27 mouse cellular contexts compared by ENCODE assay signal in the genomic region with DNA sequence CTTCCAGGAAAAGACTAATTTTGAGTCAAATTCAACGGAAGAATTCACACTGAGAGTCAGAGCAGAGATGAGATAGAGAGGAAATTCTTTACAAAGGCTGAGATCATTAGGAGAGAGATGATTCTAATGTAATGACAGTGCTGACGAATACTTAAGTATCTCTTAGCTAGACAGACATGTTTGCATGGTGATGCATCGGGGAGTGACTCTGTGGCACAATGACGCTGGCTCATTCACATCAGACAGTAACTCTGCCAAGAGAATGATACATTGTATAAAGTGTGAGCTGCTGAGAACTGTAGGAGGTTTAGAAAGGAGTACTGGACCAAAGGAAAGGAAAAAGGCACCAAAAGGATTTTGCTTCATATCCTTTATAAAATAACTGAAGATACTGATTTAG. TPM values are rescaled to one million over a fixed set of nuclear protein-coding genes. Genes with fewer than 3 reads are reported as not detected.
DNase-seq lines count a peak whose midpoint lies in the region; ATAC-seq and TF ChIP-seq lines count a peak whose summit lies in the region.
"Had no signal": no experiment of that assay in that cellular context is flagged by ENCODE, and none has a peak within 500 bp of the region (broad histone marks: within the 10 kb centered on the region; RNA-seq: fewer than 3 reads in every experiment).

No protein-coding gene starts in this region.

- peak; percentile 8 for DNase-seq in forebrain, postnatal 0 days
- DNase-seq in forebrain, embryonic 10.5 days (ENCODE audit: extremely low spot score, low spot score) = no peak
- DNase-seq in Patski (ENCODE audit: low read depth, low spot score) = no peak
- DNase-seq in retina, postnatal 1 day = no peak
- no peak for DNase-seq in right cerebral cortex, postnatal 4 days
- DNase-seq: adrenal gland, postnatal 10 days; cerebellum, adult 11-12 months; cerebellum, adult 9-10 months; cerebellum, postnatal 14 days; gastrocnemius, postnatal 10 days; gastrocnemius, postnatal 36 days; heart, adult 11 months; kidney, adult 2 months had no signal

- WGBS in forebrain, postnatal 0 days = 57% methylated on average over 4 of the region's 4 CpGs
- 92% methylated on average over 4 of the region's 4 CpGs for WGBS in forebrain, embryonic 10.5 days
- 79% methylated on average over 4 of the region's 4 CpGs for WGBS in kidney, embryonic 14.5 days

- POLR2A ChIA-PET in Patski (lab: Charles Lee) = no interaction called here

- H3K4me1 ChIP-seq in forebrain, postnatal 0 days (ENCODE audit: insufficient read depth) = no peaks in the 10 kb centered on the region
- no peaks in the 10 kb centered on the region for H3K4me1 ChIP-seq in forebrain, embryonic 10.5 days
- no peaks in the 10 kb centered on the region for H3K4me1 ChIP-seq in kidney, embryonic 14.5 days (ENCODE audit: control insufficient read depth, insufficient read depth, low read length)
- H3K4me1 ChIP-seq: embryonic facial prominence, embryonic 12.5 days; embryonic facial prominence, embryonic 15.5 days; forebrain, embryonic 13.5 days; hindbrain, embryonic 12.5 days; hindbrain, embryonic 15.5 days had no signal

- no peak for TF ChIP-seq CTCF in forebrain, postnatal 0 days (IDR thresholded peaks at IDR 0.05; ENCODE audit: low read depth)
- TF ChIP-seq CTCF in C2C12 (IDR thresholded peaks at IDR 0.05; ENCODE audit: control insufficient read depth, insufficient read depth, insufficient read length) (no peak), Patski (IDR thresholded peaks at IDR 0.05) (no peak)

- no peaks in the 10 kb centered on the region for H3K27me3 ChIP-seq in forebrain, postnatal 0 days (ENCODE audit: insufficient read depth, low read length)
- no peaks in the 10 kb centered on the region for H3K27me3 ChIP-seq in forebrain, embryonic 10.5 days (ENCODE audit: poor library complexity, severe bottlenecking)
- H3K27me3 ChIP-seq in C2C12 (ENCODE audit: control insufficient read depth, insufficient read depth, insufficient read length) (no peaks in the 10 kb centered on the region), Patski (no peaks in the 10 kb centered on the region), myocyte (ENCODE audit: control insufficient read depth, insufficient read depth, insufficient read length) (no peaks in the 10 kb centered on the region)
- no peaks in the 10 kb centered on the region for H3K27me3 ChIP-seq in kidney, embryonic 14.5 days (ENCODE audit: control insufficient read depth, insufficient read depth, low read length)
- H3K27me3 ChIP-seq: embryonic facial prominence, embryonic 12.5 days; embryonic facial prominence, embryonic 15.5 days; forebrain, embryonic 13.5 days; hindbrain, embryonic 12.5 days; hindbrain, embryonic 15.5 days had no signal

- H3K79me2 ChIP-seq in C2C12 (ENCODE audit: control insufficient read depth, insufficient read depth) (no peaks in the 10 kb centered on the region), myocyte (ENCODE audit: control insufficient read depth, insufficient read depth) (no peaks in the 10 kb centered on the region)

- CTCF ChIA-PET in Patski (lab: Charles Lee) = interaction anchor here (0.8 kb wide), 1 partner anchor 8 kb away, joined by 3 read pairs; no protein-coding TSS in a partner anchor

- no peak overlapping the region for H3K9ac ChIP-seq in forebrain, postnatal 0 days
- H3K9ac ChIP-seq in kidney, embryonic 14.5 days (ENCODE audit: low read depth, low read length) = no peak overlapping the region
- H3K9ac ChIP-seq: embryonic facial prominence, embryonic 12.5 days; embryonic facial prominence, embryonic 15.5 days; forebrain, embryonic 13.5 days; hindbrain, embryonic 12.5 days; hindbrain, embryonic 15.5 days had no signal

- H3K27ac ChIP-seq in forebrain, postnatal 0 days (ENCODE audit: low read depth, low read length) = no peak overlapping the region
- no peak overlapping the region for H3K27ac ChIP-seq in forebrain, embryonic 10.5 days
- no peak overlapping the region for H3K27ac ChIP-seq in kidney, embryonic 14.5 days (ENCODE audit: low read depth, low read length)
- H3K27ac ChIP-seq: embryonic facial prominence, embryonic 12.5 days; embryonic facial prominence, embryonic 15.5 days; forebrain, embryonic 13.5 days; hindbrain, embryonic 12.5 days; hindbrain, embryonic 15.5 days had no signal

- H3ac ChIP-seq in C2C12 (ENCODE audit: control insufficient read depth, insufficient read length, low read depth) (no peak overlapping the region), myocyte (ENCODE audit: control insufficient read depth, insufficient read length) (no peak overlapping the region)

- no peaks in the 10 kb centered on the region for H3K79me3 ChIP-seq in C2C12 (ENCODE audit: low read depth)

- no peak overlapping the region for H3K4me2 ChIP-seq in forebrain, postnatal 0 days (ENCODE audit: low read depth)
- peak overlapping the region; percentile 71 for H3K4me2 ChIP-seq in myocyte (ENCODE audit: low read depth)
- no peak overlapping the region for H3K4me2 ChIP-seq in kidney, embryonic 14.5 days (replicated peaks; ENCODE audit: low read depth, low read length)
- H3K4me2 ChIP-seq: embryonic facial prominence, embryonic 12.5 days; embryonic facial prominence, embryonic 15.5 days; forebrain, embryonic 13.5 days; heart, embryonic 11.5 days; hindbrain, embryonic 12.5 days; hindbrain, embryonic 15.5 days had no signal

- H3K36me3 ChIP-seq in forebrain, postnatal 0 days (ENCODE audit: insufficient read depth) = no peaks in the 10 kb centered on the region
- no peaks in the 10 kb centered on the region for H3K36me3 ChIP-seq in forebrain, embryonic 10.5 days (replicated peaks)
- H3K36me3 ChIP-seq in C2C12 (ENCODE audit: control insufficient read depth, insufficient read depth) (no peaks in the 10 kb centered on the region), myocyte (ENCODE audit: control insufficient read depth, insufficient read depth) (no peaks in the 10 kb centered on the region)
- H3K36me3 ChIP-seq in kidney, embryonic 14.5 days (ENCODE audit: control insufficient read depth, insufficient read depth, low read length) = no peaks in the 10 kb centered on the region
- H3K36me3 ChIP-seq: embryonic facial prominence, embryonic 12.5 days; embryonic facial prominence, embryonic 15.5 days; G1E; hindbrain, embryonic 12.5 days; hindbrain, embryonic 15.5 days had no signal

- H3K9me3 ChIP-seq in forebrain, postnatal 0 days (ENCODE audit: low read length) = no peaks in the 10 kb centered on the region
- H3K9me3 ChIP-seq in forebrain, embryonic 10.5 days = no peaks in the 10 kb centered on the region
- no peaks in the 10 kb centered on the region for H3K9me3 ChIP-seq in kidney, embryonic 14.5 days (ENCODE audit: control insufficient read depth, low read length)
- H3K9me3 ChIP-seq: embryonic facial prominence, embryonic 12.5 days; embryonic facial prominence, embryonic 15.5 days; forebrain, embryonic 13.5 days; G1E; hindbrain, embryonic 12.5 days; hindbrain, embryonic 15.5 days had no signal

- no peak for TF ChIP-seq POLR2A in myocyte (IDR thresholded peaks at IDR 0.05; ENCODE audit: insufficient read length, low read depth)

- peak; percentile 40; the same call in 1 of the 2 replicates for ATAC-seq in forebrain, postnatal 0 days
- peak; percentile 17 for ATAC-seq in Patski
- ATAC-seq in kidney, embryonic 14.5 days (ENCODE audit: low FRiP score, low TSS enrichment) = no peak
- ATAC-seq: activated CD4-positive, CD25-positive, alpha-beta regulatory T cell, adult 4 months; forebrain, embryonic 13.5 days; forebrain, embryonic 16.5 days had no signal

- H3K4me3 ChIP-seq in forebrain, postnatal 0 days (ENCODE audit: low read depth, low read length) = no peak overlapping the region
- H3K4me3 ChIP-seq in forebrain, embryonic 10.5 days = no peak overlapping the region
- H3K4me3 ChIP-seq in C2C12 (ENCODE audit: insufficient read depth, poor library complexity, severe bottlenecking) = no peak overlapping the region
- no peak overlapping the region for H3K4me3 ChIP-seq in myocyte
- no peak overlapping the region for H3K4me3 ChIP-seq in kidney, embryonic 14.5 days (ENCODE audit: low read length)
- H3K4me3 ChIP-seq: embryonic facial prominence, embryonic 12.5 days; embryonic facial prominence, embryonic 15.5 days; forebrain, embryonic 13.5 days; hindbrain, embryonic 12.5 days; hindbrain, embryonic 15.5 days had no signal

- in situ Hi-C loops in Patski (cut with MboI; ENCODE audit: low pct_unique_long_range_greater_than_20kb) = no loop called here

TF ChIP-seq in C2C12, 6 proteins besides CTCF, POLR2A, EP300 and RAD21:
- TF ChIP-seq MYOG (IDR thresholded peaks at IDR 0.05; ENCODE audit: control insufficient read depth, extremely low read depth, insufficient read length) (no peak), USF1 (IDR thresholded peaks at IDR 0.05; ENCODE audit: low read depth) (no peak), CEBPB (IDR thresholded peaks at IDR 0.05; ENCODE audit: low read depth) (no peak), MYOD1 (IDR thresholded peaks at IDR 0.05; ENCODE audit: control insufficient read depth, insufficient read length, low read depth) (no peak), MAX (IDR thresholded peaks at IDR 0.05) (peak; percentile 44), FOSL1 (IDR thresholded peaks at IDR 0.05; ENCODE audit: insufficient read depth, low read length, poor library complexity, severe bottlenecking) (peak; percentile 45)

TF ChIP-seq in myocyte, 11 proteins besides CTCF, POLR2A, EP300 and RAD21:
- TF ChIP-seq TCF12 (IDR thresholded peaks at IDR 0.05; ENCODE audit: insufficient read depth, poor library complexity, severe bottlenecking) = no peak
- TF ChIP-seq MYOD1 (IDR thresholded peaks at IDR 0.05; ENCODE audit: control insufficient read depth in 1 of 3, insufficient read length in 2 of 3, low read depth in 2 of 3) = no peak
- TF ChIP-seq E2F4 (IDR thresholded peaks at IDR 0.05; ENCODE audit: insufficient read depth) = no peak
- TF ChIP-seq MAX (IDR thresholded peaks at IDR 0.05; ENCODE audit: low read depth) = no peak
- TF ChIP-seq CEBPB (IDR thresholded peaks at IDR 0.05; ENCODE audit: insufficient read depth, poor library complexity, severe bottlenecking) = no peak
- TF ChIP-seq SRF (IDR thresholded peaks at IDR 0.05; ENCODE audit: control insufficient read depth, insufficient read length, low read depth) = no peak

RNA-seq across cellular contexts. Expression of gene Fam83b, which starts 26.2 kb away (rescaled TPM):
- total RNA-seq in forebrain, postnatal 0 days (2014; rRNA removed) = 0.08 and 0.10 TPM in 2 replicates
- 0.04 and 0.18 TPM in 2 replicates for polyA plus RNA-seq in forebrain, postnatal 0 days (2015; fragmentation: Nextera tagmentation; extraction: Ambion mirVana)
- 0.38 and 0.45 TPM in 2 replicates for polyA plus RNA-seq in forebrain, embryonic 10.5 days (2016; fragmentation: Nextera tagmentation; extraction: Ambion mirVana)
- polyA plus RNA-seq in C2C12 (2012; fragmentation: generic; extraction: Trizol) (not detected), Patski (2021) (not detected), myocyte (2012; fragmentation: generic; extraction: Trizol) (0.16 TPM)
- 0.43 and 2.0 TPM in 2 replicates for polyA plus RNA-seq in kidney, embryonic 14.5 days (2014; fragmentation: Nextera tagmentation; extraction: Ambion mirVana)
- total RNA-seq: gastrocnemius, adult 18-20 months; gastrocnemius, postnatal 36 days; hematopoietic stem cell, adult 5-6 weeks had no signal
- polyA plus RNA-seq: activated CD4-positive, CD25-positive, alpha-beta regulatory T cell, adult 4 months; forebrain, embryonic 13.5 days; forebrain, embryonic 16.5 days; G1E had no signal
